Mouse (Mus musculus): Measurements from ENCODE around the gene Polr1b. TPM values are rescaled to one million over a fixed set of nuclear protein-coding genes. Genes with fewer than 3 reads are reported as not detected.

Gene Polr1b
- polyA plus RNA-seq, 1 experiment from 2014 or later = 17.4 TPM

GRCm38 (mm10) chr2:129093926-129094724 lies 6.7 kb upstream of the Polr1b start:
- no peak overlapping the region for H3K4me2 ChIP-seq (ENCODE audit: low read length)

GRCm38 (mm10) chr2:129112924-129113323 lies 12.1 kb downstream of the Polr1b start:
- H3K27ac ChIP-seq = no peak overlapping the region
- no peak overlapping the region for H3K4me2 ChIP-seq (ENCODE audit: low read length)
- no peak for TF ChIP-seq CTCF (IDR thresholded peaks at IDR 0.05; ENCODE audit: low read depth)
- H3K4me1 ChIP-seq (replicated peaks; ENCODE audit: insufficient read depth, low read length) = no peaks in the 10 kb centered on the region
- no peak overlapping the region for H3K9ac ChIP-seq (ENCODE audit: low read depth, low read length)
- peaks cover 58% of the 10 kb centered on the region for H3K36me3 ChIP-seq (ENCODE audit: insufficient read depth, low read length)
- WGBS = 94% methylated on average over 5 of the region's 5 CpGs
- H3K27me3 ChIP-seq (ENCODE audit: insufficient read depth, low read length) = no peaks in the 10 kb centered on the region
- ATAC-seq (replicated peaks; ENCODE audit: low FRiP score, low read depth) = no peak
- H3K9me3 ChIP-seq (replicated peaks; ENCODE audit: low read length) = no peaks in the 10 kb centered on the region
- no peak overlapping the region for H3K4me3 ChIP-seq (replicated peaks; ENCODE audit: low read depth, low read length)
- no peak for DNase-seq (ENCODE audit: low spot score)

More at GRCm38 (mm10) chr2:129093926-129094724, 6.7 kb upstream of the Polr1b start:
- no peak for ATAC-seq (replicated peaks; ENCODE audit: low FRiP score, low read depth)
- Histone ChIP-seq H3K4me1 (replicated peaks; ENCODE audit: insufficient read depth, low read length) (no peaks in the 10 kb centered on the region), H3K27ac (no peak overlapping the region), H3K4me3 (replicated peaks; ENCODE audit: low read depth, low read length) (no peak overlapping the region), H3K9me3 (replicated peaks; ENCODE audit: low read length) (no peaks in the 10 kb centered on the region), H3K27me3 (ENCODE audit: insufficient read depth, low read length) (no peaks in the 10 kb centered on the region), H3K36me3 (ENCODE audit: insufficient read depth, low read length) (peaks cover 11% of the 10 kb centered on the region; the same call in 1 of the 2 replicates), H3K9ac (ENCODE audit: low read depth, low read length) (no peak overlapping the region)
- WGBS = 85% methylated on average over 18 of the region's 18 CpGs
- peak; percentile 22; the same call in 1 of the 2 replicates for TF ChIP-seq CTCF (IDR thresholded peaks at IDR 0.05; ENCODE audit: low read depth)
- DNase-seq (ENCODE audit: low spot score) = no peak

- TF ChIP-seq CTCF (IDR thresholded peaks at IDR 0.05; ENCODE audit: low read depth) = no peak
- no peak for DNase-seq (ENCODE audit: low spot score)
- no peak overlapping the region for H3K4me3 ChIP-seq (replicated peaks; ENCODE audit: low read depth, low read length)
- no peaks in the 10 kb centered on the region for H3K9me3 ChIP-seq (replicated peaks; ENCODE audit: low read length)
- peak overlapping the region; percentile 75 for H3K27ac ChIP-seq
- ATAC-seq (replicated peaks; ENCODE audit: low FRiP score, low read depth) = peak; percentile 71
- H3K9ac ChIP-seq (ENCODE audit: low read depth, low read length) = no peak overlapping the region
- WGBS = 76% methylated on average over 9 of the region's 9 CpGs
- no peaks in the 10 kb centered on the region for H3K27me3 ChIP-seq (ENCODE audit: insufficient read depth, low read length)
- no peaks in the 10 kb centered on the region for H3K4me1 ChIP-seq (replicated peaks; ENCODE audit: insufficient read depth, low read length)
- peaks cover 69% of the 10 kb centered on the region for H3K36me3 ChIP-seq (ENCODE audit: insufficient read depth, low read length)
- H3K4me2 ChIP-seq (ENCODE audit: low read length) = no peak overlapping the region
These were observed 15.0 kb downstream of the Polr1b start for GRCm38 (mm10) chr2:129115706-129116367.

GRCm38 (mm10) chr2:129116368-129116739 lies 15.6 kb downstream of the Polr1b start:
- H3K27me3 ChIP-seq (ENCODE audit: insufficient read depth, low read length) = no peaks in the 10 kb centered on the region
- no peaks in the 10 kb centered on the region for H3K4me1 ChIP-seq (replicated peaks; ENCODE audit: insufficient read depth, low read length)
- H3K27ac ChIP-seq = peak overlapping the region; percentile 75
- no peak overlapping the region for H3K4me3 ChIP-seq (replicated peaks; ENCODE audit: low read depth, low read length)
- no peaks in the 10 kb centered on the region for H3K9me3 ChIP-seq (replicated peaks; ENCODE audit: low read length)
- WGBS = 70% methylated on average over 1 of the region's 1 CpGs
- TF ChIP-seq CTCF (IDR thresholded peaks at IDR 0.05; ENCODE audit: low read depth) = no peak
- H3K4me2 ChIP-seq (ENCODE audit: low read length) = no peak overlapping the region
- H3K36me3 ChIP-seq (ENCODE audit: insufficient read depth, low read length) = peaks cover 72% of the 10 kb centered on the region
- ATAC-seq (replicated peaks; ENCODE audit: low FRiP score, low read depth) (peak; percentile 77; the same call in 1 of the 2 replicates), DNase-seq (ENCODE audit: low spot score) (no peak)
- no peak overlapping the region for H3K9ac ChIP-seq (ENCODE audit: low read depth, low read length)

DNA sequence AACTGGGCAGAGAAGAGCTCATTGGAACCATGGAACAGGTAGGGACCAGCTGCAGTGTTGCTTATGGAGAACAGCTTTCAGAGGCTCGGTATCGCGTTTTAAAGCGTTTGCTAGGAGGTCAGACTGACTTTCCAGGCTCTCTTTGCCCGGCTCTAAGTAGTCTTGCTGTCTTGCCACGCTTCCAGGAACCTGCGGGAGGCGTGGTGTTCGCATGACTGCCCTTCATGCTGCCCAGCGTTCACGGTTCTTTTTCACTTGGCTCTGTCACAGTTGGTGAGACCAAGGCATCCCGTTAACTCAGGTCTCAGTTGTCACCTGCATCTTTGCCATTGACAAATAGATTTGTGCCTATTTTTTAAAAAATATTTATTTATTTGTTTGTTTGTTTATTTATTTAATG lies 17.3 kb downstream of the Polr1b start:
- peaks cover 78% of the 10 kb centered on the region for H3K36me3 ChIP-seq (ENCODE audit: insufficient read depth, low read length)
- WGBS = 84% methylated on average over 12 of the region's 12 CpGs
- no peak for ATAC-seq (replicated peaks; ENCODE audit: low FRiP score, low read depth)
- H3K27me3 ChIP-seq (ENCODE audit: insufficient read depth, low read length) = no peaks in the 10 kb centered on the region
- H3K4me2 ChIP-seq (ENCODE audit: low read length) = no peak overlapping the region
- H3K9ac ChIP-seq (ENCODE audit: low read depth, low read length) = no peak overlapping the region
- no peaks in the 10 kb centered on the region for H3K4me1 ChIP-seq (replicated peaks; ENCODE audit: insufficient read depth, low read length)
- no peak for TF ChIP-seq CTCF (IDR thresholded peaks at IDR 0.05; ENCODE audit: low read depth)
- H3K4me3 ChIP-seq (replicated peaks; ENCODE audit: low read depth, low read length) = no peak overlapping the region
- no peaks in the 10 kb centered on the region for H3K9me3 ChIP-seq (replicated peaks; ENCODE audit: low read length)
- no peak overlapping the region for H3K27ac ChIP-seq
- DNase-seq (ENCODE audit: low spot score) = no peak

GRCm38 (mm10) chr2:129121986-129122385 lies 21.2 kb downstream of the Polr1b start:
- Histone ChIP-seq H3K4me3 (replicated peaks; ENCODE audit: low read depth, low read length) (no peak overlapping the region), H3K36me3 (ENCODE audit: insufficient read depth, low read length) (peaks cover 76% of the 10 kb centered on the region), H3K27ac (no peak overlapping the region), H3K4me2 (ENCODE audit: low read length) (no peak overlapping the region), H3K27me3 (ENCODE audit: insufficient read depth, low read length) (no peaks in the 10 kb centered on the region), H3K4me1 (replicated peaks; ENCODE audit: insufficient read depth, low read length) (no peaks in the 10 kb centered on the region), H3K9ac (ENCODE audit: low read depth, low read length) (no peak overlapping the region), H3K9me3 (replicated peaks; ENCODE audit: low read length) (no peaks in the 10 kb centered on the region)
- no peak for TF ChIP-seq CTCF (IDR thresholded peaks at IDR 0.05; ENCODE audit: low read depth)
- 93% methylated on average over 8 of the region's 8 CpGs for WGBS
- ATAC-seq (replicated peaks; ENCODE audit: low FRiP score, low read depth) = no peak
- DNase-seq (ENCODE audit: low spot score) = no peak

Data from kidney, postnatal 0 days (tissue).